Mouse (Mus musculus) MEL (cell line): ENCODE results near the gene Trim46. TPM values are rescaled to one million over a fixed set of nuclear protein-coding genes. Genes with fewer than 3 reads are reported as not detected.
A peak's percentile ranks its signal among the peaks of the same experiment; 100 is the strongest.

ENCODE experiments used
- DNase-seq: peaks from one replicate; pipeline ENCODE4 v3.0.0; 2011; ENCODE audit warnings: low read depth, low spot score
- H3K27ac ChIP-seq: 2 replicates; pipeline ENCODE4 v1.5.1; 2012; ENCODE audit warnings: low read depth, mild to moderate bottlenecking, control low read depth, low read length, moderate library complexity; ENCODE audit not compliant: control insufficient read depth
- H3K27me3 ChIP-seq, 2 experiments: fragments of 150-350 bp in 1 of 2; sonication (generic) in 1 of 2; 2 replicates each; pipeline ENCODE4 v1.6.1; 2012; ENCODE audit warnings: low read length in 2 of 2, mild to moderate bottlenecking in 2 of 2, improper control_type of control experiment in 1 of 2, moderate library complexity in 1 of 2; ENCODE audit not compliant: insufficient read depth in 2 of 2, control insufficient read depth in 1 of 2
- H3K36me3 ChIP-seq, 2 experiments: 2 replicates each; pipeline ENCODE4 v1.6.1; 2012 to 2014; ENCODE audit warnings: low read length in 2 of 2, improper control_type of control experiment in 1 of 2, inconsistent platforms in 1 of 2, mild to moderate bottlenecking in 1 of 2; ENCODE audit not compliant: insufficient read depth in 2 of 2, control insufficient read depth in 1 of 2
- H3K4me1 ChIP-seq, 2 experiments: fragments of 150-350 bp in 1 of 2; sonication (generic) in 1 of 2; 2 replicates each; pipeline ENCODE4 v1.6.1; 2012; ENCODE audit warnings: low read length in 2 of 2, improper control_type of control experiment in 1 of 2, mild to moderate bottlenecking in 1 of 2; ENCODE audit not compliant: insufficient read depth in 2 of 2, control insufficient read depth in 1 of 2
- H3K4me3 ChIP-seq, 2 experiments: fragments of 150-350 bp in 1 of 2; sonication (generic) in 1 of 2; 2 replicates each; pipeline ENCODE4 v1.5.1; 2012; ENCODE audit warnings: low read depth in 2 of 2, low read length in 2 of 2, mild to moderate bottlenecking in 2 of 2, moderate library complexity in 2 of 2, control low read depth in 1 of 2, improper control_type of control experiment in 1 of 2; ENCODE audit not compliant: control insufficient read depth in 1 of 2, insufficient read depth in 1 of 2
- H3K79me2 ChIP-seq: 2 replicates; pipeline ENCODE4 v1.6.1; 2012; ENCODE audit warnings: mild to moderate bottlenecking, low read length, moderate library complexity; ENCODE audit not compliant: control insufficient read depth, poor library complexity, insufficient read depth
- H3K9ac ChIP-seq: 2 replicates; pipeline ENCODE4 v1.6.1; 2012; ENCODE audit warnings: low read depth, mild to moderate bottlenecking, control low read depth, low read length, moderate library complexity; ENCODE audit not compliant: control insufficient read depth, poor library complexity, severe bottlenecking
- H3K9me3 ChIP-seq: fragments of 150-350 bp; sonication (generic); replicated peaks from 2 replicates; pipeline ENCODE4 v1.6.1; 2012; ENCODE audit warnings: mild to moderate bottlenecking, low read length, improper control_type of control experiment, moderate library complexity; ENCODE audit not compliant: insufficient read depth
- CTCF ChIP-seq, 3 experiments: IDR thresholded peaks in 2 of 3; conservative IDR thresholded peaks in 1 of 3; 2 replicates each; pipeline ENCODE4 v1.5.1; 2011 to 2012; ENCODE audit warnings: low read length in 3 of 3, low read depth in 2 of 3, mild to moderate bottlenecking in 2 of 3, improper control_type of control experiment in 1 of 3, inconsistent platforms in 1 of 3, mixed read lengths in 1 of 3, moderate library complexity in 1 of 3; ENCODE audit not compliant: control insufficient read depth in 1 of 3, insufficient read depth in 1 of 3, poor library complexity in 1 of 3, severe bottlenecking in 1 of 3
- ELF1 ChIP-seq: IDR thresholded peaks from 2 replicates; pipeline ENCODE4 v1.6.1; 2014; ENCODE audit warnings: low read depth, mild to moderate bottlenecking, inconsistent platforms, low read length, improper control_type of control experiment, moderate library complexity
- EP300 ChIP-seq, 2 experiments: IDR thresholded peaks; 2 replicates each; pipeline ENCODE4 v1.6.1; 2011; ENCODE audit warnings: improper control_type of control experiment in 2 of 2, low read length in 2 of 2, low read depth in 1 of 2, mild to moderate bottlenecking in 1 of 2
- GABPA ChIP-seq: IDR thresholded peaks from 2 replicates; pipeline ENCODE4 v1.6.1; 2012; ENCODE audit warnings: low read depth, mild to moderate bottlenecking, inconsistent platforms, low read length, improper control_type of control experiment, moderate library complexity
- HCFC1 ChIP-seq: IDR thresholded peaks from 2 replicates; pipeline ENCODE4 v1.6.1; 2012; ENCODE audit warnings: low read depth, mild to moderate bottlenecking, inconsistent platforms, low read length, improper control_type of control experiment, moderate library complexity
- KAT2A ChIP-seq: conservative IDR thresholded peaks from 2 replicates; pipeline ENCODE4 v1.6.1; 2012; ENCODE audit warnings: low read depth, low read length, improper control_type of control experiment, inconsistent platforms
- MAX ChIP-seq: IDR thresholded peaks from 2 replicates; pipeline ENCODE4 v1.6.1; 2011; ENCODE audit warnings: low read length, improper control_type of control experiment
- MXI1 ChIP-seq: IDR thresholded peaks from 2 replicates; pipeline ENCODE4 v1.6.1; 2011; ENCODE audit warnings: mild to moderate bottlenecking, low read depth, low read length, improper control_type of control experiment
- MYC ChIP-seq: IDR thresholded peaks from 2 replicates; pipeline ENCODE4 v1.6.1; 2011; ENCODE audit warnings: low read depth, mild to moderate bottlenecking, low read length, improper control_type of control experiment, moderate library complexity
- NELFE ChIP-seq: IDR thresholded peaks from 2 replicates; pipeline ENCODE4 v1.6.1; 2011; ENCODE audit warnings: low read depth, low read length, improper control_type of control experiment
- POLR2A ChIP-seq, 2 experiments: IDR thresholded peaks; 2 replicates each; pipeline ENCODE4 v1.6.1; 2011 to 2012; ENCODE audit warnings: low read length in 2 of 2, mild to moderate bottlenecking in 2 of 2, control low read depth in 1 of 2, improper control_type of control experiment in 1 of 2, low read depth in 1 of 2, moderate library complexity in 1 of 2; ENCODE audit not compliant: control insufficient read depth in 1 of 2, insufficient read depth in 1 of 2, poor library complexity in 1 of 2
- POLR2AphosphoS2 ChIP-seq: IDR thresholded peaks from 2 replicates; pipeline ENCODE4 v1.6.1; 2011; ENCODE audit warnings: low read length, improper control_type of control experiment
- RCOR1 ChIP-seq: IDR thresholded peaks from 2 replicates; pipeline ENCODE4 v1.6.1; 2012; ENCODE audit warnings: low read depth, mild to moderate bottlenecking, inconsistent platforms, low read length, improper control_type of control experiment
- SIN3A ChIP-seq: IDR thresholded peaks from 2 replicates; pipeline ENCODE4 v1.6.1; 2012; ENCODE audit warnings: low read length, improper control_type of control experiment, inconsistent platforms
- SMC3 ChIP-seq: IDR thresholded peaks from 2 replicates; pipeline ENCODE4 v1.6.1; 2011; ENCODE audit warnings: low read depth, low read length, improper control_type of control experiment
- TBP ChIP-seq: IDR thresholded peaks from 2 replicates; pipeline ENCODE4 v1.8.0; 2011; ENCODE audit warnings: low read depth, low read length, improper control_type of control experiment
- TCF12 ChIP-seq: IDR thresholded peaks from 2 replicates; pipeline ENCODE4 v1.6.1; 2014; ENCODE audit warnings: low read depth, mild to moderate bottlenecking, inconsistent platforms, low read length, improper control_type of control experiment, moderate library complexity
- UBTF ChIP-seq: IDR thresholded peaks from 2 replicates; pipeline ENCODE4 v1.6.1; 2012; ENCODE audit warnings: low read depth, mild to moderate bottlenecking, inconsistent platforms, low read length, improper control_type of control experiment, moderate library complexity, borderline replicate concordance; ENCODE audit not compliant: insufficient read depth
- USF1 ChIP-seq: IDR thresholded peaks from 2 replicates; pipeline ENCODE4 v1.6.1; 2014; ENCODE audit warnings: low read depth, mild to moderate bottlenecking, inconsistent platforms, low read length, improper control_type of control experiment, moderate library complexity
- USF2 ChIP-seq, 2 experiments: IDR thresholded peaks; 2 replicates each; pipeline ENCODE4 v1.6.1; 2011 to 2012; ENCODE audit warnings: improper control_type of control experiment in 2 of 2, low read length in 2 of 2, borderline replicate concordance in 1 of 2, inconsistent platforms in 1 of 2, low read depth in 1 of 2, mild to moderate bottlenecking in 1 of 2; ENCODE audit not compliant: insufficient read depth in 1 of 2
- ZMIZ1 ChIP-seq: IDR thresholded peaks from 2 replicates; pipeline ENCODE4 v1.6.1; 2012; ENCODE audit warnings: low read depth, mild to moderate bottlenecking, inconsistent platforms, low read length, improper control_type of control experiment, moderate library complexity
- polyA plus RNA-seq, 2 experiments: library from polyadenylated mRNA; stranded (reverse) in 1 of 2; unstranded in 1 of 2; fragments of >175 nt in 1 of 2; fragments of >200 nt in 1 of 2; gene quantifications; 2 replicates each; pipeline versions ENCODE4 v1.2.1 to v1.2.4; 2012; ENCODE audit warnings: low replicate concordance in 2 of 2, low read depth in 1 of 2; ENCODE audit not compliant: insufficient read length in 2 of 2, insufficient read depth in 1 of 2, missing spikeins in 1 of 2
- total RNA-seq: library from RNA; depleted of rRNA; stranded (reverse); fragments of 300-350 nt; gene quantifications from 2 replicates; pipeline ENCODE4 v1.2.3, GENCODE M21; 2012

Gene Trim46
- total and polyA plus RNA-seq, 3 experiments: 3.3 to 7.7 TPM; not detected in 1

DNA sequence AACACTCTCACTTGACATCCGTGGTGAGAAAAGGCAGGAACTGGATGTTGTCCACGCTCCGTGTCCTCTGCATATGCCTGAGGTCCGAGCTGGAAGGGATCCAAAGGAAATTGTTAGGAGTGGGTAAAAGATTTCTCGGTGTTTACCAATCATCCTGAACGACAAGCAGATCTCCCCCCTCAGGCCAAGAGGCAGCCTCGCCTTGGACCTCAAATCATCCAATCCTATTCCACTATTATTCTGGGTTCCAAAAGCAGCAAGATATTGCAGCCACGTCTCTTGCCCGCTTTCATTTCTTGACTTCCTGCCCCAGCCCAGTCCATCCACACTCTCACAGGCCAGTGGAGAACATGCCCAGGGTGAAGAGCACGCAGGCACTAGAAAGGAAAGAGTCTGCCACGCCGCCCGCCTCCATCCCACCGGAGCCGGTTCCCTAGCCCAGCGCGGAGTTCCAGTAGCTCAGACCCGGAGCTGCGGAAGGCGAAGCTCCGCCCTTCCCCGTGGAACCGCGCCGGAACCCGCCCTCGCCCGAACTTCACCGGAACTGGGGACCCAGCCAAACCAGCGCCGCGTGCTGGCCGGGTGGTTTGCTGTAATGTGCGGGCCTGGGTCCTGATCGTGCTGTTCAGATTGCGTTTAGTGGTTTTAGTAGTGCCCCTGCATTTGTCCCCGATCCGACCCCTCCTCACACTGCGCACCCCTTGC is 24.1 kb upstream of the Trim46 start, which contains the start of gene Slc50a1:
TSS of gene Slc50a1 (minus strand) at position 520 of the 705 bp plus-strand sequence.
- H3K4me3 ChIP-seq: peak within 1 kb of the TSS; percentile 78 to 82
- H3K4me1 ChIP-seq: peaks cover 3 to 31% of the 10 kb centered on the region in 2 experiments
- no peaks in the 10 kb centered on the region for H3K9me3 ChIP-seq
- H3K36me3 ChIP-seq: peaks cover 0 to 17% of the 10 kb centered on the region in 2 experiments; a peak in 2 of 4 replicates
- TF ChIP-seq SMC3: no peak
- peak; percentile 78 for TF ChIP-seq HCFC1
- peak; percentile 66 for TF ChIP-seq ZMIZ1
- TF ChIP-seq RCOR1: no peak
- peak; percentile 84 for TF ChIP-seq NELFE
- TF ChIP-seq TCF12: peak; percentile 68
- TF ChIP-seq CTCF (IDR thresholded peaks at IDR 0.05 in 2 of 3, conservative IDR thresholded peaks at IDR 0.05 in 1 of 3; ENCODE audit: control insufficient read depth in 1 of 3, insufficient read depth in 1 of 3, low read depth in 2 of 3, low read length in 3 of 3, poor library complexity in 1 of 3, severe bottlenecking in 1 of 3): peak in 2 of 3 experiments; percentile 51 to 70; a peak in 4 of 6 replicates
- TF ChIP-seq MYC: peak; percentile 88
- no peak for TF ChIP-seq KAT2A
- no peak for TF ChIP-seq USF2 (IDR thresholded peaks at IDR 0.05; ENCODE audit: borderline replicate concordance in 1 of 2, insufficient read depth in 1 of 2, low read depth in 1 of 2, low read length in 2 of 2)
- peak; percentile 88 for TF ChIP-seq MAX
- 0 out of 2 replicates have a peak, but pooled peaks have one; percentile 26 for TF ChIP-seq UBTF
- TF ChIP-seq EP300 (IDR thresholded peaks at IDR 0.05; ENCODE audit: low read depth in 1 of 2, low read length in 2 of 2): no peak
- peak; percentile 22 for TF ChIP-seq TBP
- peak; percentile 69; the same call in 1 of the 2 replicates for TF ChIP-seq MXI1
- peak; percentile 91 for TF ChIP-seq POLR2AphosphoS2
- TF ChIP-seq GABPA: no peak
- peak; percentile 85 to 90 for TF ChIP-seq POLR2A (IDR thresholded peaks at IDR 0.05; ENCODE audit: control insufficient read depth in 1 of 2, insufficient read depth in 1 of 2, low read depth in 1 of 2, low read length in 2 of 2, poor library complexity in 1 of 2)
- peak; percentile 82 for TF ChIP-seq ELF1
- TF ChIP-seq SIN3A: peak; percentile 64
- 0 out of 2 replicates have a peak, but pooled peaks have one; percentile 35 for TF ChIP-seq USF1
- peaks cover 2 to 5% of the 10 kb centered on the region in 2 experiments; a peak in 2 of 4 replicates for H3K27me3 ChIP-seq
- H3K27ac ChIP-seq: peak within 1 kb of the TSS; percentile 44
- peaks cover 4% of the 10 kb centered on the region; the same call in 1 of the 2 replicates for H3K79me2 ChIP-seq
- peak within 1 kb of the TSS; percentile 76 for H3K9ac ChIP-seq
- peak; percentile 86 for DNase-seq
